Mouse (Mus musculus): ENCODE data around the gene Vmp1.

The Vmp1 gene

GRCm38 (mm10) chr11:86634396-86634795, 49.2 kb downstream of the Vmp1 start:
- in situ Hi-C loops (cut with MboI, MseI), result no loop called here

- in situ Hi-C loops (cut with MboI, MseI), result no loop called here
These were observed 53.7 kb downstream of the Vmp1 start for GRCm38 (mm10) chr11:86629941-86630340.

DNA sequence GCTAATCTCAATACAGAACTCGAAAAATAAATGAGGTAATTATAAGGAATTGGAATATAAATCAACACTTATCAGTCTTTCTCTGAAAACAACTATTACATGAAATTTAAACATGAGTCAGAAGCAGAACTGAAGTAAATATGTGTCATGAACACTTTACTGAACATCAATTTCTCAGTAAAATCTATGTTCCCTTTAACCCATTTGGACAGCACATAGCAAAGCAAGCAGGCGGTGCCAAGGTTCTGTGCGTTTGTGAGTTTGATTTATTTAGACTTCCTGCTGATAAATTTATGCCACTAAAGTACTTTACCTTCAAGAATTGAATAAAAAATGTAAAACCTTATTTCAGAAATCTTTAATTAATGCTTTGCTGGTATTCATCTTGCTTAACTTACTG, 54.2 kb downstream of the Vmp1 start:
- in situ Hi-C loops (cut with MboI, MseI), result no loop called here

- in situ Hi-C loops (cut with MboI, MseI), result no loop called here
These were observed 55.2 kb downstream of the Vmp1 start for GRCm38 (mm10) chr11:86628448-86628847.

- in situ Hi-C loops (cut with MboI, MseI), result no loop called here
These were observed 56.0 kb downstream of the Vmp1 start for GRCm38 (mm10) chr11:86627649-86628048.

- in situ Hi-C loops (cut with MboI, MseI), result no loop called here
These were observed 56.9 kb downstream of the Vmp1 start for GRCm38 (mm10) chr11:86626714-86627113.

DNA sequence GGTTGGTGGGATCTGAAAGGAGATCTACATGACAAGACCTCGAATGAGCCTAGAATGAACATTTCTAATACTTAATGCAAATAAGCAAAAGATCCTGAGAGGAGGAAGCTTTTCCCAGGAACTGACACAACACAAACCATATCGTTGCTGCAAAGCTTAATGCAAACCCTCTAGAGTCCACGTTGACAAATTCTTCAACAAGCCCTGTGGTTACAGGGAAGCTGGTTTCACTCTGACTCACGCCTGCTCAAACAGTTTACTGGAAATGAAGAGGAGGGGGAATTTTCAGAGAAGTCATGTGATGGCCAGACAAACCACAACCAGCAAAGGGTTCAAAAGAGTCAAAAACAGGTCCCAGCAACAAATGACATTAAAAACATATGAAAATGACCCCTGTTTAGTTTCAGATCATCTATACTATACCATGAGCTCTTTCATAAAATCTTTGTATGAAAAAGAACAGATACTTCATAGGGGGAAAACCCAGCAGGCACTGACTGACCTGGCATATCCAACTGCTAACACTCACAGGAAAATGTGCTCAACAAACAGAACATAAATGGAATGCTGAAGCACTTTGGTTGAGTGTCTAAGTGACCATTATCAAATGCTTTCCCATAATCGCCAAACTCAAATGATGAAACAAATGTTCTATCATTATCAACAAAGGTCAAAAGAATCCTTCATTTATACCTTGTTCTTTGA, 59.2 kb downstream of the Vmp1 start:
- in situ Hi-C loops (cut with MboI, MseI), result no loop called here

GRCm38 (mm10) chr11:86623402-86624010, 60.1 kb downstream of the Vmp1 start:
- in situ Hi-C loops (cut with MboI, MseI), result no loop called here

- in situ Hi-C loops (cut with MboI, MseI), result no loop called here
These were observed 61.3 kb downstream of the Vmp1 start for GRCm38 (mm10) chr11:86622191-86622912.

- in situ Hi-C loops (cut with MboI, MseI), result no loop called here
These were observed 62.5 kb downstream of the Vmp1 start for GRCm38 (mm10) chr11:86621139-86621538.

GRCm38 (mm10) chr11:86618548-86619335, 64.9 kb downstream of the Vmp1 start:
- in situ Hi-C loops (cut with MboI, MseI), result no loop called here

- in situ Hi-C loops (cut with MboI, MseI), result no loop called here
These were observed 69.0 kb downstream of the Vmp1 start for GRCm38 (mm10) chr11:86614607-86615006.

DNA sequence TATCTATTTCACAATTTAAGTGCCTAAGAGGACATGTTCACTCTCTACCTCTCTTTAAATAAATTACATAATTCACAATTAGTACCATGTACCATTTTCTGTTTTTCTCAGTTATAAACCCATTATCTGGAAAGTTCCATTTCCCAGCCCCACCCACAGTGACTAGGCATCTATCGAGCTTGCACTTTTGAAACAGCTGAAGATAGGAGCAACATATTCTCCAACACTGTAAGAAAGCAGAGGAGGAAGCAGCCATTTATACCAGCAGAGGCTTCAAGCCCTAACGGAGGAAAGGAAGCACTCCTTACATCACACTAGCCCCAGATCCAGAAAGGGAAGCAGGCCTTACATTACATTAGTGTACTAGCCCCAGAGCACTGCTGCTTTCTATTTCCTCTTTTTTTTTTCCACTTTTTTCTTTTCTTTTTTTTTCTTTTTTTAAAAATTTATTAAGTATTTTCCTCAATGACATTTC, 69.5 kb downstream of the Vmp1 start:
- in situ Hi-C loops (cut with MboI, MseI), result no loop called here

DNA sequence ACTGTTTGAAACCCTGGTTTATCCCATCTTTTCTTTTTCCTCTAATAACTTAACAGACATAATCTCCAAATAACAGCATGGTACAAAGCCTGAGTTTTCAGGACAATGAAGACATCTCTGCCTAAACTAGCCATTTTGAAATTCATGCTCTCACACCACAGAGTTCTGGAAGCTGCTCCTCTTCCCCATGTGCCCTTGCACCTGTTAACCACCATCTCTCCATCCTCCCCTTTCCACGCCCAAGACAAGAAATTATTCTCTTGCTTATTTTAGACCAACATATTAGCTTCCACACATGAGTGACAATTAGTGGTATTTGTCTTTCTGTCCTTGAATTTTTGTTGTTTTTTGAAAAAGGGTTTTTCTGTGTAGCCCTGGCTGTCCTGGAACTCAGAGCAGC, 71.6 kb downstream of the Vmp1 start:
- in situ Hi-C loops (cut with MboI, MseI), result no loop called here

GRCm38 (mm10) chr11:86610239-86610638, 73.4 kb downstream of the Vmp1 start:
- in situ Hi-C loops (cut with MboI, MseI), result no loop called here

DNA sequence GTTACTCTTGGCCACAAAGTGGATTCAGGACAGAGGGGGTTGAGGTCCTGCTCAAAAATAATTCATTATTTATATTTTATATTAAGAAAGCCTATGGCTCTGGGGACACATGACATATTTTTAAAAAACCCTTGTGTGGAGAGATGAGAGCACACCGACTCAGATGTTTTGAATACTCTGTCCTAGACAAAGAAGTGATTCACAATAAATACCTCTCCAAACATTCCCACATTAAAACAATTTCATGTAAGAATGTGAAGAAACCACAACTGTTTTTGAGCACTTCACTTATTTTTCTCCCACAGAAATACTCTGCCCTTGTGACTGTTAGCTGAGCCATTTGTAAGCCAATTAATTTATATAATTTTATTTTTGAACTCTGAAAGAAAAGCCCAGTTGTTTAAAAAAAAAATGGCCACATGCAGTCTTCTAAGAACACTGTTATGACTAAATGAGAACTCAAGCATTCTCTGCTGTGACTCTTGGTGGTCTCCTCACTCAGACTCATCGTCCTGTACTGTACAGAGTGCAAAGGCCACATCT, 75.8 kb downstream of the Vmp1 start:
- in situ Hi-C loops (cut with MboI, MseI), result no loop called here

DNA sequence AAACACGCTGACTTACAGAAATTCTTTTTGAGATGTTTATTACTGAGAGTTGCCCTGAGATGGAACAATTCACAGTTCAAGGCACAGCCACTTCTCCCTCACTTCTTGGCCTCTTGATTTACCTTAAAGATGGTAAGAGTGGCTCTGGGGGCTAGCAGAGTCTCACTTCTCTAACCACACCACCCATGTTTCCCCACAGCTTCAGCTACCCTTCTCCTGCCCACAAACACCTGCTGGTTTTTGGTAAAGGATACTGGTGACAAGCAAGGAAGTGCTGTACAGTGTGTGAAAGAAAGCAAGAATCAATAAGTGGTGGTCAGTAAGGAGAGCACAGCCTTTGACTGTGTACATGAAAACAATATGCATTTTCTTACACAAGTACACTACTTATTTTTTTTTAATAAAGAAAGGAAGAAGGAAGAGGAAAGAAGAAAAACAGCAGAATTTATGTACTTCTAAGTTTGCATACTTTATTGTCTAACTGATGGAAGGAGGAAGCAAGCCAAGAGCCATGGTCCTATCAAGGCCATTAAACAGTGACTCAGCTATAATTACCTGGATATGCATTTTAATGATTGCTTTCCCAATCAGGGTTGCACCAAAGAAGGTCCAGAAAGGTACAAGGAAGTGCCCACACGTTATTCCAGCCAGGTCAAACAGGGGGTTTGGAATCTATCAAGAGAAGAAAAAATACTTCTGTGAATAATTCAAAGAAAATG, 76.9 kb downstream of the Vmp1 start:
- in situ Hi-C loops (cut with MboI, MseI), result no loop called here

GRCm38 (mm10) chr11:86604732-86605520, 78.7 kb downstream of the Vmp1 start:
- in situ Hi-C loops (cut with MboI, MseI), result no loop called here

DNA sequence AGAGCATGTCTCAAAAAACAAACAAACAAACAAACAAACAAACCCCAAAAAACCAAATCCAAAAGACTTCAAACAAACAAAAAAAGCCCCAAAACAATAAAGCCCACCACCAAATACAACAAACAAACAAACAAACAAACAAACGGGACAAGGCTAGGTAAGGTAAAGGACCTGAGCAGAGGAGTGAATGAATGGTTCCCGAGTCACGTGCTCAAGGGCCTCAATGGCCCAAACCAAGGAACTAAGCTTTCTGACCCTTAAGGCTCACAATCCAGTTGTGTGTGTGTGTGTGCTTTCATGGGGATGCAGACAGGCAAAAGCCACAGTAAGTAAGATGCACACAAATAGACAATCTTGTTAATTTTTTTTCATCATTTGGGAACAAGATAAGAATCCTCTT, 79.3 kb downstream of the Vmp1 start:
- in situ Hi-C loops (cut with MboI, MseI), result no loop called here

- in situ Hi-C loops (cut with MboI, MseI), result no loop called here
These were observed 79.9 kb downstream of the Vmp1 start for GRCm38 (mm10) chr11:86603719-86604118.

All from regulatory T cell (primary cell).